ENCODE assay signal across 23 mouse cellular contexts in genomic region chr12:32279861-32280260, GRCm38 (mm10).
DNase-seq lines count a peak whose midpoint lies in the region; ATAC-seq and TF ChIP-seq lines count a peak whose summit lies in the region.
"Had no signal": no experiment of that assay in that cellular context is flagged by ENCODE, and none has a peak within 500 bp of the region (broad histone marks: within the 10 kb centered on the region; RNA-seq: fewer than 3 reads in every experiment).

No protein-coding gene starts in this region.

- DNase-seq in kidney, adult 11 months = peak; percentile 19
- peak; percentile 42 for DNase-seq in lung, postnatal 0 days (ENCODE audit: low spot score)
- DNase-seq in lung, postnatal 4 days = no peak
- DNase-seq in embryonic facial prominence, embryonic 14.5 days (ENCODE audit: low spot score) = peak; percentile 23
- DNase-seq in kidney, postnatal 10 days = peak; percentile 26
- no peak for DNase-seq in left cerebral cortex, adult 9 months (ENCODE audit: low spot score in 2 of 2)
- DNase-seq: adrenal gland, postnatal 25 days; cerebellum, adult 9-10 months; retina, postnatal 1 day; right cerebral cortex, postnatal 25 days had no signal

- ATAC-seq in kidney, embryonic 15.5 days (replicated peaks; ENCODE audit: low FRiP score) = no peak
- ATAC-seq in lung, postnatal 0 days = no peak
- ATAC-seq in embryonic facial prominence, embryonic 14.5 days (ENCODE audit: low read depth) = no peak
- ATAC-seq: forebrain, embryonic 15.5 days; inflammation-experienced regulatory T-cells, adult 6 months; liver, embryonic 12.5 days; midbrain, embryonic 13.5 days had no signal

- H3K9me3 ChIP-seq in kidney, embryonic 15.5 days (replicated peaks) = no peaks in the 10 kb centered on the region
- H3K9me3 ChIP-seq in lung, postnatal 0 days (ENCODE audit: low read length) = no peaks in the 10 kb centered on the region
- no peaks in the 10 kb centered on the region for H3K9me3 ChIP-seq in embryonic facial prominence, embryonic 14.5 days (ENCODE audit: control insufficient read depth, low read length)
- H3K9me3 ChIP-seq: embryonic facial prominence, embryonic 12.5 days; forebrain, embryonic 15.5 days; heart, embryonic 10.5 days; limb, embryonic 12.5 days; liver, embryonic 12.5 days; lung, embryonic 15.5 days; megakaryocyte, embryonic 14.5 days; midbrain, embryonic 13.5 days had no signal

- TF ChIP-seq CTCF in lung, postnatal 0 days (IDR thresholded peaks at IDR 0.05) = no peak

- H3K9ac ChIP-seq in kidney, embryonic 15.5 days = no peak overlapping the region
- H3K9ac ChIP-seq in lung, postnatal 0 days (replicated peaks; ENCODE audit: low read depth) = no peak overlapping the region
- H3K9ac ChIP-seq in embryonic facial prominence, embryonic 14.5 days (ENCODE audit: low read depth, low read length) = no peak overlapping the region
- H3K9ac ChIP-seq: embryonic facial prominence, embryonic 12.5 days; forebrain, embryonic 15.5 days; hindbrain, embryonic 14.5 days; limb, embryonic 12.5 days; liver, embryonic 12.5 days; lung, embryonic 15.5 days; midbrain, embryonic 13.5 days had no signal

- no peak overlapping the region for H3K4me3 ChIP-seq in kidney, embryonic 15.5 days (replicated peaks)
- no peak overlapping the region for H3K4me3 ChIP-seq in lung, postnatal 0 days (ENCODE audit: low read depth, low read length)
- no peak overlapping the region for H3K4me3 ChIP-seq in embryonic facial prominence, embryonic 14.5 days (ENCODE audit: low read depth, low read length)
- H3K4me3 ChIP-seq: embryonic facial prominence, embryonic 12.5 days; forebrain, embryonic 15.5 days; heart, embryonic 10.5 days; layer of hippocampus, adult 2 months; limb, embryonic 12.5 days; liver, embryonic 12.5 days; lung, embryonic 15.5 days; megakaryocyte, embryonic 14.5 days; midbrain, embryonic 13.5 days had no signal

- H3K27ac ChIP-seq in kidney, embryonic 15.5 days = no peak overlapping the region
- no peak overlapping the region for H3K27ac ChIP-seq in lung, postnatal 0 days (ENCODE audit: low read length)
- no peak overlapping the region; the same call in 1 of the 2 replicates for H3K27ac ChIP-seq in embryonic facial prominence, embryonic 14.5 days (replicated peaks; ENCODE audit: low read depth, low read length)
- H3K27ac ChIP-seq: embryonic facial prominence, embryonic 12.5 days; forebrain, embryonic 15.5 days; heart, embryonic 10.5 days; hindbrain, embryonic 14.5 days; kidney, postnatal 0 days; layer of hippocampus, adult 2 months; limb, embryonic 12.5 days; liver, embryonic 12.5 days; lung, embryonic 15.5 days; midbrain, embryonic 13.5 days had no signal

- no peak for TF ChIP-seq EP300 in lung, postnatal 0 days (IDR thresholded peaks at IDR 0.05)

- 80% methylated on average over 4 of the region's 4 CpGs for WGBS in kidney, embryonic 15.5 days
- WGBS in lung, postnatal 0 days = 36% methylated on average over 4 of the region's 4 CpGs
- WGBS in embryonic facial prominence, embryonic 14.5 days = 76% methylated on average over 4 of the region's 4 CpGs

- 0 out of 2 replicates have a peak, but pooled peaks cover 5% of the 10 kb centered on the region for H3K4me1 ChIP-seq in kidney, embryonic 15.5 days
- no peaks in the 10 kb centered on the region for H3K4me1 ChIP-seq in lung, postnatal 0 days (ENCODE audit: insufficient read depth, low read depth, low read length)
- 0 out of 2 replicates have a peak, but pooled peaks cover 6% of the 10 kb centered on the region for H3K4me1 ChIP-seq in embryonic facial prominence, embryonic 14.5 days (ENCODE audit: control insufficient read depth, insufficient read depth, low read length)
- H3K4me1 ChIP-seq: forebrain, embryonic 15.5 days; limb, embryonic 12.5 days; liver, embryonic 12.5 days; lung, embryonic 15.5 days; midbrain, embryonic 13.5 days had no signal

- no peaks in the 10 kb centered on the region for H3K27me3 ChIP-seq in kidney, embryonic 15.5 days
- no peaks in the 10 kb centered on the region for H3K27me3 ChIP-seq in lung, postnatal 0 days (replicated peaks; ENCODE audit: insufficient read depth, low read length)
- H3K27me3 ChIP-seq in embryonic facial prominence, embryonic 14.5 days (replicated peaks; ENCODE audit: control insufficient read depth, insufficient read depth, low read length) = no peaks in the 10 kb centered on the region
- H3K27me3 ChIP-seq: embryonic facial prominence, embryonic 12.5 days; forebrain, embryonic 15.5 days; limb, embryonic 12.5 days; lung, embryonic 15.5 days; midbrain, embryonic 13.5 days had no signal

- no peaks in the 10 kb centered on the region for H3K36me3 ChIP-seq in kidney, embryonic 15.5 days
- H3K36me3 ChIP-seq in lung, postnatal 0 days (ENCODE audit: insufficient read depth, low read length) = no peaks in the 10 kb centered on the region
- H3K36me3 ChIP-seq in embryonic facial prominence, embryonic 14.5 days (ENCODE audit: control insufficient read depth, insufficient read depth, low read length) = no peaks in the 10 kb centered on the region
- H3K36me3 ChIP-seq: embryonic facial prominence, embryonic 12.5 days; forebrain, embryonic 15.5 days; heart, embryonic 10.5 days; limb, embryonic 12.5 days; liver, embryonic 12.5 days; lung, embryonic 15.5 days; midbrain, embryonic 13.5 days had no signal

- no peak overlapping the region for H3K4me2 ChIP-seq in kidney, embryonic 15.5 days
- no peak overlapping the region for H3K4me2 ChIP-seq in lung, postnatal 0 days (replicated peaks; ENCODE audit: low read depth, low read length)
- H3K4me2 ChIP-seq in embryonic facial prominence, embryonic 14.5 days (ENCODE audit: low read depth, low read length) = no peak overlapping the region
- H3K4me2 ChIP-seq: embryonic facial prominence, embryonic 12.5 days; forebrain, embryonic 15.5 days; hindbrain, embryonic 14.5 days; limb, embryonic 12.5 days; liver, embryonic 12.5 days; lung, embryonic 15.5 days; midbrain, embryonic 13.5 days had no signal

Comparison
In these comparisons a context has a peak if more than half of its experiments do, and no peak if none do; other contexts are left out.
1. DNase-seq: peak in kidney, adult 11 months (single experiment), lung, postnatal 0 days (single experiment), embryonic facial prominence, embryonic 14.5 days (single experiment) and kidney, postnatal 10 days (single experiment); none in lung, postnatal 4 days (0 of 2) and left cerebral cortex, adult 9 months (0 of 2).